Mouse (Mus musculus): ENCODE data around the gene Vwa8.

Gene Vwa8

GRCm38 (mm10) chr14:78848941-78849911 is at the start of gene Vwa8:
Gene Vwa8, plus strand, starts transcription at chr14:78849052.
- peak; percentile 89 for DNase-seq (ENCODE audit: low spot score)

- DNase-seq (ENCODE audit: low spot score), result no peak
Measured at GRCm38 (mm10) chr14:78802378-78802777, 46.5 kb upstream of the Vwa8 start.

GRCm38 (mm10) chr14:78803924-78804323 is 44.9 kb upstream of the Vwa8 start:
- no peak for DNase-seq (ENCODE audit: low spot score)

- DNase-seq (ENCODE audit: low spot score), result no peak
Measured at GRCm38 (mm10) chr14:78812896-78813295, 36.0 kb upstream of the Vwa8 start.

- peak; percentile 57 for DNase-seq (ENCODE audit: low spot score)
Measured at GRCm38 (mm10) chr14:78816411-78816810, 32.4 kb upstream of the Vwa8 start.

GRCm38 (mm10) chr14:78817651-78818050 is 31.2 kb upstream of the Vwa8 start:
- DNase-seq (ENCODE audit: low spot score), result no peak

GRCm38 (mm10) chr14:78818406-78818805 is 30.4 kb upstream of the Vwa8 start:
- DNase-seq (ENCODE audit: low spot score), result no peak

- no peak for DNase-seq (ENCODE audit: low spot score)
Measured at GRCm38 (mm10) chr14:78824013-78824412, 24.8 kb upstream of the Vwa8 start.

- no peak for DNase-seq (ENCODE audit: low spot score)
Measured at GRCm38 (mm10) chr14:78824507-78824906, 24.3 kb upstream of the Vwa8 start.

- no peak for DNase-seq (ENCODE audit: low spot score)
Measured at GRCm38 (mm10) chr14:78831158-78831557, 17.7 kb upstream of the Vwa8 start.

GRCm38 (mm10) chr14:78847948-78848347 is 904 bp upstream of the Vwa8 start:
- DNase-seq (ENCODE audit: low spot score), result no peak

- no peak for DNase-seq (ENCODE audit: low spot score)
Measured at GRCm38 (mm10) chr14:78848477-78848876, 375 bp upstream of the Vwa8 start.

GRCm38 (mm10) chr14:78849961-78850578 is 1.2 kb downstream of the Vwa8 start:
- DNase-seq (ENCODE audit: low spot score), result peak; percentile 14

- DNase-seq (ENCODE audit: low spot score), result peak; percentile 81
Measured at GRCm38 (mm10) chr14:78850666-78851065, 1.8 kb downstream of the Vwa8 start.

- DNase-seq (ENCODE audit: low spot score), result no peak
Measured at GRCm38 (mm10) chr14:78851366-78851765, 2.5 kb downstream of the Vwa8 start.

- DNase-seq (ENCODE audit: low spot score), result no peak
Measured at GRCm38 (mm10) chr14:78852401-78853246, 3.8 kb downstream of the Vwa8 start.

GRCm38 (mm10) chr14:78861156-78861555 is 12.3 kb downstream of the Vwa8 start:
- DNase-seq (ENCODE audit: low spot score), result no peak

- DNase-seq (ENCODE audit: low spot score), result no peak
Measured at GRCm38 (mm10) chr14:78870036-78870435, 21.2 kb downstream of the Vwa8 start.

- no peak for DNase-seq (ENCODE audit: low spot score)
Measured at GRCm38 (mm10) chr14:78877176-78877575, 28.3 kb downstream of the Vwa8 start.

- no peak for DNase-seq (ENCODE audit: low spot score)
Measured at GRCm38 (mm10) chr14:78878402-78879045, 29.7 kb downstream of the Vwa8 start.

- no peak for DNase-seq (ENCODE audit: low spot score)
Measured at GRCm38 (mm10) chr14:78880879-78881278, 32.0 kb downstream of the Vwa8 start.

- no peak for DNase-seq (ENCODE audit: low spot score)
Measured at GRCm38 (mm10) chr14:78881563-78881962, 32.7 kb downstream of the Vwa8 start.

Data from yolk sac, embryonic 10.5 days (tissue).